Comparison of ENCODE assay signal across 8 mouse cellular contexts in the genomic region with DNA sequence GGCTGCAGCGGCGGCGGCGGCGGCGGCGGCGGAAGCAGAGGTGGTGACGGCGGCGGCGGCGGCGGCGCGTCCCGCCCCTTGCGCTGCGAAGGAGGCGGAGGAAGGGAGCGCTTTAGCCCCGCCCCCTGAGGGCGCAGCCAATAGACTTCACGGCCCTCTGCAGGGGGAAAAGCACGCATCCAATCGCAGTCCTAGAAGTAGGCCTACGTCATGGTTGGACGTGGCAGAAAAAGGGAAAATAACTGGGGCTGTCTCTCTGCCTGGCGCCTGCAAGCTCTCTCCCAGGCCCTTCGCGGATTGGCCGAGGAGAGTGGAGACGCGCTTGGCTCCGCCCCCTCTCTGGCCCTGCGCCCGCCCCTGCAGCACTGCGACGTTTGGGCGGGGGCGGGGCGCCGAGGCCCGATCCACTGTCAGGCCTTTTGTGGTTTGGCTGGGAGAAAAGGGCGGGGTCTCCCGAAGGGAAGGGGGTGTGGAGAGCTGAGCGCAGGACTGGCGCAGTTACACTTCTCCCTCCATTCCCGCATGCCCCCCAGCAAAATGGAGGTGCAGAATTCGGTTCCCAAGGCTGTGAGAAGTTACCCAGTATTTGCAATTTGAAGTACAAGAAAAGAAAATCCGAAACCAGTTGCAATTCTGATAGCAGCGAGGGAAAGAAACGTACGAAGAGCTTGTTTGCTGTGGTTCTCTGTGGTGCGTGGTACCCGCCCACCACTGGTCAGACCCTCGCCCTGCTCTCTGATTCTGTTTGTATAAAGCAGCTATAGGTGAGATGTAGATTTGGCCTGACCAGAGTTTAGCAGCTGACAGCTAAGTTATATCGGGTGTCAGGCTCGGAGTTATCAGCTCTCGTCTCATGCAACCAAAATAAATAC. TPM values are rescaled to one million over a fixed set of nuclear protein-coding genes. Genes with fewer than 3 reads are reported as not detected.
DNase-seq lines count a peak whose midpoint lies in the region; ATAC-seq and TF ChIP-seq lines count a peak whose summit lies in the region.

A gene (minus strand): TSS at position 19 of the 872 bp plus-strand sequence.

- H3K27ac ChIP-seq in MEL (ENCODE audit: control insufficient read depth, low read depth, low read length): peak within 1 kb of the TSS; percentile 93
- H3K27ac ChIP-seq in cerebellum, adult 2 months (ENCODE audit: insufficient read depth, low read length): peak within 1 kb of the TSS; percentile 81
- peak within 1 kb of the TSS; percentile 98 for H3K27ac ChIP-seq in forebrain, postnatal 0 days (ENCODE audit: low read depth, low read length)
- peak within 1 kb of the TSS; percentile 98 for H3K27ac ChIP-seq in lung, embryonic 15.5 days

- peak within 1 kb of the TSS; percentile 94 for H3K9ac ChIP-seq in MEL (ENCODE audit: control insufficient read depth, low read depth, low read length, poor library complexity, severe bottlenecking)
- peak within 1 kb of the TSS; percentile 98 for H3K9ac ChIP-seq in forebrain, postnatal 0 days
- peak within 1 kb of the TSS; percentile 98 for H3K9ac ChIP-seq in lung, embryonic 15.5 days

- under 1% methylated on average over 52 of the region's 60 CpGs for WGBS in cerebellum, adult 2 months
- WGBS in forebrain, postnatal 0 days: under 1% methylated on average over 41 of the region's 60 CpGs
- WGBS in lung, embryonic 15.5 days: under 1% methylated on average over 43 of the region's 60 CpGs

- TF ChIP-seq EP300 in MEL (IDR thresholded peaks at IDR 0.05; ENCODE audit: low read depth in 1 of 2, low read length in 2 of 2): no peak

- peak within 1 kb of the TSS; percentile 72 for H3K4me2 ChIP-seq in forebrain, postnatal 0 days (ENCODE audit: low read depth)
- H3K4me2 ChIP-seq in lung, embryonic 15.5 days: peak within 1 kb of the TSS; percentile 75

- TF ChIP-seq CTCF in MEL (IDR thresholded peaks at IDR 0.05 in 2 of 3, conservative IDR thresholded peaks at IDR 0.05 in 1 of 3; ENCODE audit: control insufficient read depth in 1 of 3, insufficient read depth in 1 of 3, low read depth in 2 of 3, low read length in 3 of 3, poor library complexity in 1 of 3, severe bottlenecking in 1 of 3): no peak
- no peak for TF ChIP-seq CTCF in cerebellum, adult 2 months (IDR thresholded peaks at IDR 0.05; ENCODE audit: borderline replicate concordance, insufficient read depth, low read depth, low read length)
- peak; percentile 5; the same call in 1 of the 2 replicates for TF ChIP-seq CTCF in forebrain, postnatal 0 days (IDR thresholded peaks at IDR 0.05; ENCODE audit: low read depth)

- H3K4me3 ChIP-seq in MEL (ENCODE audit: control insufficient read depth in 1 of 2, insufficient read depth in 1 of 2, low read depth in 2 of 2, low read length in 2 of 2): peak within 1 kb of the TSS; percentile 81 to 96
- H3K4me3 ChIP-seq in cerebellum, adult 2 months (replicated peaks; ENCODE audit: insufficient read depth, low read depth, low read length): peak within 1 kb of the TSS; percentile 71
- peak within 1 kb of the TSS; percentile 99 for H3K4me3 ChIP-seq in forebrain, postnatal 0 days (ENCODE audit: low read depth, low read length)
- H3K4me3 ChIP-seq in lung, embryonic 15.5 days: peak within 1 kb of the TSS; percentile 98

- H3K4me1 ChIP-seq in MEL (ENCODE audit: control insufficient read depth in 1 of 2, insufficient read depth in 2 of 2, low read length in 2 of 2): peaks cover 2 to 9% of the 10 kb centered on the region in 2 experiments; a peak in 3 of 4 replicates
- H3K4me1 ChIP-seq in cerebellum, adult 2 months (ENCODE audit: control insufficient read depth, insufficient read depth, low read length): peaks cover 1% of the 10 kb centered on the region
- H3K4me1 ChIP-seq in forebrain, postnatal 0 days (ENCODE audit: insufficient read depth): no peaks in the 10 kb centered on the region; the same call in 1 of the 2 replicates
- H3K4me1 ChIP-seq in lung, embryonic 15.5 days: peaks cover 6% of the 10 kb centered on the region

- H3K36me3 ChIP-seq in MEL (ENCODE audit: control insufficient read depth in 1 of 2, insufficient read depth in 2 of 2, low read length in 2 of 2): peaks cover 0 to 20% of the 10 kb centered on the region in 2 experiments; a peak in 2 of 4 replicates
- H3K36me3 ChIP-seq in forebrain, postnatal 0 days (ENCODE audit: insufficient read depth): no peaks in the 10 kb centered on the region
- H3K36me3 ChIP-seq in lung, embryonic 15.5 days: no peaks in the 10 kb centered on the region

- peak; percentile 99 for DNase-seq in MEL (ENCODE audit: low read depth, low spot score)
- peak; percentile 99 to 100 for DNase-seq in cerebellum, adult 2 months
- DNase-seq in forebrain, postnatal 0 days: peak; percentile 99
- DNase-seq in heart, postnatal 4 days: peak; percentile 100
- peak; percentile 99 to 100 for DNase-seq in layer of hippocampus, adult 8-10 months (ENCODE audit: low spot score in 2 of 2)
- peak; percentile 100 for DNase-seq in ovary, adult 18-20 months (ENCODE audit: low spot score)
- peak; percentile 99 for DNase-seq in thymus, postnatal 0 days (ENCODE audit: low spot score)

- no peak for TF ChIP-seq RAD21 in MEL (IDR thresholded peaks at IDR 0.05; ENCODE audit: low read depth, low read length)

- H3K27me3 ChIP-seq in MEL (ENCODE audit: control insufficient read depth in 1 of 2, insufficient read depth in 2 of 2, low read length in 2 of 2): no peaks in the 10 kb centered on the region
- no peaks in the 10 kb centered on the region for H3K27me3 ChIP-seq in cerebellum, adult 2 months (ENCODE audit: control insufficient read depth, insufficient read depth, low read length)
- no peaks in the 10 kb centered on the region for H3K27me3 ChIP-seq in forebrain, postnatal 0 days (ENCODE audit: insufficient read depth, low read length)
- no peaks in the 10 kb centered on the region for H3K27me3 ChIP-seq in lung, embryonic 15.5 days

- peak in 1 of 2 experiments; percentile 64; a peak in 2 of 4 replicates for TF ChIP-seq POLR2A in MEL (IDR thresholded peaks at IDR 0.05; ENCODE audit: control insufficient read depth in 1 of 2, insufficient read depth in 1 of 2, low read depth in 1 of 2, low read length in 2 of 2, poor library complexity in 1 of 2)
- peak; percentile 87 for TF ChIP-seq POLR2A in cerebellum, adult 2 months (IDR thresholded peaks at IDR 0.05; ENCODE audit: borderline replicate concordance, insufficient read depth, low read length)

- H3K9me3 ChIP-seq in MEL (replicated peaks; ENCODE audit: insufficient read depth, low read length): no peaks in the 10 kb centered on the region
- H3K9me3 ChIP-seq in forebrain, postnatal 0 days (ENCODE audit: low read length): no peaks in the 10 kb centered on the region
- H3K9me3 ChIP-seq in lung, embryonic 15.5 days: no peaks in the 10 kb centered on the region

- peak; percentile 99 for ATAC-seq in forebrain, postnatal 0 days
- peak; percentile 100 for ATAC-seq in lung, embryonic 15.5 days (ENCODE audit: borderline replicate concordance, extremely low read depth, low FRiP score, low TSS enrichment)

- peaks cover 10% of the 10 kb centered on the region for H3K79me2 ChIP-seq in MEL (ENCODE audit: control insufficient read depth, insufficient read depth, low read length, poor library complexity)

TF ChIP-seq in MEL, 35 proteins besides CTCF, POLR2A, EP300 and RAD21:
- no peak for TF ChIP-seq ZKSCAN1 (IDR thresholded peaks at IDR 0.05; ENCODE audit: low read depth, low read length)
- peak; percentile 70 for TF ChIP-seq NELFE (IDR thresholded peaks at IDR 0.05; ENCODE audit: low read depth, low read length)
- TF ChIP-seq TBP (IDR thresholded peaks at IDR 0.05; ENCODE audit: low read depth, low read length): peak; percentile 62; the same call in 1 of the 2 replicates
- no peak for TF ChIP-seq MEF2A (IDR thresholded peaks at IDR 0.05; ENCODE audit: extremely low read depth, insufficient replicate concordance, low read depth, low read length, poor library complexity, severe bottlenecking)
- TF ChIP-seq NRF1 (IDR thresholded peaks at IDR 0.05; ENCODE audit: insufficient read depth, low read depth, low read length, poor library complexity, severe bottlenecking): peak; percentile 48
- peak; percentile 68 for TF ChIP-seq SIN3A (IDR thresholded peaks at IDR 0.05; ENCODE audit: low read length)
- TF ChIP-seq MXI1 (IDR thresholded peaks at IDR 0.05; ENCODE audit: low read depth, low read length): no peak
- peak; percentile 50 for TF ChIP-seq CHD2 (IDR thresholded peaks at IDR 0.05; ENCODE audit: low read length)
- TF ChIP-seq ZNF384 (IDR thresholded peaks at IDR 0.05; ENCODE audit: low read depth, low read length): no peak
- no peak for TF ChIP-seq JUND (IDR thresholded peaks at IDR 0.05; ENCODE audit: low read depth, low read length)
- TF ChIP-seq MAFK (IDR thresholded peaks at IDR 0.05; ENCODE audit: borderline replicate concordance, low read depth, low read length): no peak
- TF ChIP-seq TCF12 (IDR thresholded peaks at IDR 0.05; ENCODE audit: low read depth, low read length): no peak
- no peak for TF ChIP-seq USF2 (IDR thresholded peaks at IDR 0.05; ENCODE audit: borderline replicate concordance in 1 of 2, insufficient read depth in 1 of 2, low read depth in 1 of 2, low read length in 2 of 2)
- 0 out of 2 replicates have a peak, but pooled peaks have one; percentile 56 for TF ChIP-seq ZMIZ1 (IDR thresholded peaks at IDR 0.05; ENCODE audit: low read depth, low read length)
- no peak for TF ChIP-seq ETS1 (IDR thresholded peaks at IDR 0.05; ENCODE audit: low read depth, low read length)
- no peak for TF ChIP-seq USF1 (IDR thresholded peaks at IDR 0.05; ENCODE audit: low read depth, low read length)

RNA-seq across cellular contexts. Expression of the gene that starts here (rescaled TPM):
- 8.1 and 10.3 TPM in 2 replicates for total RNA-seq in MEL (2012; rRNA removed)
- 10 to 100 TPM in 1 of 2 experiments, not detected in 1; 17.3 TPM for polyA plus RNA-seq in MEL (2012; ENCODE audit: insufficient read depth in 1 of 2, insufficient read length in 2 of 2, low read depth in 1 of 2, low replicate concordance in 2 of 2, missing spikeins in 1 of 2)
- 150 and 160 TPM in 2 replicates for polyA plus RNA-seq in cerebellum, adult 2 months (2012; rRNA removed)
- total RNA-seq in forebrain, postnatal 0 days (2014; rRNA removed): 167 and 205 TPM in 2 replicates
- polyA plus RNA-seq in forebrain, postnatal 0 days (2015; fragmentation: Nextera tagmentation; extraction: Ambion mirVana): 145 and 195 TPM in 2 replicates
- total RNA-seq in heart, postnatal 4 days (2021): 100 to 1,000 TPM; 141 to 149 TPM
- total RNA-seq in layer of hippocampus, adult 8-10 months (2022): 100 to 1,000 TPM; 410 to 478 (median 439) TPM
- polyA plus RNA-seq in lung, embryonic 15.5 days (2015; fragmentation: Nextera tagmentation; extraction: Ambion mirVana): 64.8 and 65.2 TPM in 2 replicates
- polyA plus RNA-seq in thymus, postnatal 0 days (2015; fragmentation: Nextera tagmentation; extraction: Ambion mirVana): 25.6 and 25.7 TPM in 2 replicates

Comparison
In these comparisons a context has a peak if more than half of its experiments do, and no peak if none do; other contexts are left out.
1. Peak in every context shown above with its lines: DNase-seq, ATAC-seq, H3K4me3 ChIP-seq and H3K27ac ChIP-seq.
2. RNA of the gene that starts here (total RNA-seq): 410 to 478 TPM in layer of hippocampus, adult 8-10 months, 167 to 205 TPM in forebrain, postnatal 0 days and 141 to 149 TPM in heart, postnatal 4 days; 8.1 to 10.3 TPM in MEL; every median in the first group is over 10 times any median in the second.